Mouse (Mus musculus): ENCODE data around the gene Tjp1.

Tjp1 gene

GRCm38 (mm10) chr7:65527071-65528007 is at the start of gene Tjp1:
TSS of gene Tjp1 (minus strand) at chr7:65527781.
- DNase-seq (ENCODE audit: low read depth), result no peak

- DNase-seq (ENCODE audit: low read depth), result no peak
Measured at GRCm38 (mm10) chr7:65577118-65577517, 49.5 kb upstream of the Tjp1 start.

DNA sequence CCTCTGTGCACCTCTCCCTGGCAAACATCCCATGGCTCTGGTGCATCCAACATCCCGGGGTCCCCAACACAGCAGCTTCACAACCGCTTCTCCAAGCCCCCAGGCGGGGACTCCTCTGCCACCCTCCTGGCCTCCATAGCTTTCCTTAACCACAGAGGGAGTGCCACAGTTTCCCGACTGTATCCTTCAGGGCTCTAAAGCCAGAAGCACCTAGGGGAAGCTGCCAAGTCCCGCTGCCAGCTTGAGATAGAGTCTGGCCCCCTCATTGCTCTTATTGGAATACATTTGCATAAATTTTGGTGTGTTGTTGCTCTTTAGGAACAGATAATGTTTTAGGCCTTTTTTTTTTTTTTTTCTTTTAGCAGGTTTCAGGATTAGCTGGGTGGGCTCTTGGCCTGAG is 45.1 kb upstream of the Tjp1 start:
- no peak for DNase-seq (ENCODE audit: low read depth)

DNA sequence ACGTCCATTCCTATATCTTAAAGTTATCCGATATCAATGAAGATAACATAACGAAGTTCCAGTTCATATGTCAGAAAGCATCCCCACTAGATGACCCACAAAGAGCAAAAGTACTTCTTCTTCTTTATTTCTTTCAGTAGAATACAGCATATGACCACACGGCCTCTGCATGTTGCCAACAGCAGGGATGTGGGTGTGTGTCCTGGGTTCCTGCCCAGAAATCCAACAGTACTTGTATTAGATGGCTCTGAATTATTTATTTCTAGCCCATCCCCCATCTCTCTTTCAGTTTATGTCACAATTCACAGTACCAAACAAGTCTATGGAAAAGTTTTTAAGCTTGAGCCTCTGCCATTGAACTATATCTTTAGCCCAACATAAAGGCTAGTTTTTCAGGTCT is 43.1 kb upstream of the Tjp1 start:
- no peak for DNase-seq (ENCODE audit: low read depth)

DNA sequence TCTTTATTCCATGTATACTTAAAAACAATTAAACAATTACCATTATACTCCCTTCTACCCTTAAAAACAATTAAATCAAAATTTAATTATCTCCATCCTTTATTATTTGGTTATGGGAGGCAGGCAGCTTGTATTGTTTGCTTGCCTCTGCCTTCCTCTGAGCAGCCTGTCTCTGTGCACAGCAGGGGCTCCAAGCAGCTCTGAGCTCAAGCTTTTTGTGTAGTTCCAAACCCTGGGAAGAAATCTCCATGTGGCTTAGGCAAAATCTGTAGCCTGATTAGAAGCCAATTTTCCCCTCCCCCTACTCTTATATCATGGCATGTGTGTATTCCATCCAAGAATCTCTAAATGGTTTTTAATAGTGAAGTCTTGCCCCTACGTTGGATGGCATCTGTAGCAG is 28.4 kb upstream of the Tjp1 start:
- DNase-seq (ENCODE audit: low read depth), result no peak

- no peak for DNase-seq (ENCODE audit: low read depth)
Measured at GRCm38 (mm10) chr7:65545741-65546140, 18.2 kb upstream of the Tjp1 start.

GRCm38 (mm10) chr7:65532689-65533088 is 5.1 kb upstream of the Tjp1 start:
- DNase-seq (ENCODE audit: low read depth), result no peak

GRCm38 (mm10) chr7:65523116-65523515 is 4.5 kb downstream of the Tjp1 start:
- no peak for DNase-seq (ENCODE audit: low read depth)

DNA sequence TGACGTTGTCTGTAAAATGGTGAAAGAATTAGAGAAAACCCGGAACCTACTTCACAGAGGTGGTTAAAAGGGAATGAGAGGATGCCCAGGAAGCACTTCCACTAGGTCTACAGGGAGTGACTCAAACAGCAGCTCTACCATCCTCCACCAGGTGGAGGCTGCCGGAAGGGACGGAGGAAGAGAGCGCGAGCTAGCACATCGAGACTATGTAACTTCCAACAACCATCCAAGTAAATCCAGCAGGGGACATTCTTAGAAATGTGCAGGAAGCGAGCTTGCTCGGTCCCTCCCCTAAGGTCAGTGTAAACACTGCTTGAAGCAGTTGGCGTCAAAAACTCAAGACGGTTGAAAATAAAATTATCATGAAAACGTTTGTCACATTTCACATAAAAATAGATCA is 5.1 kb downstream of the Tjp1 start:
- DNase-seq (ENCODE audit: low read depth), result no peak

- no peak for DNase-seq (ENCODE audit: low read depth)
Measured at GRCm38 (mm10) chr7:65520622-65521021, 7.0 kb downstream of the Tjp1 start.

- DNase-seq (ENCODE audit: low read depth), result peak; percentile 36
Measured at GRCm38 (mm10) chr7:65519788-65520563, 7.6 kb downstream of the Tjp1 start.

DNA sequence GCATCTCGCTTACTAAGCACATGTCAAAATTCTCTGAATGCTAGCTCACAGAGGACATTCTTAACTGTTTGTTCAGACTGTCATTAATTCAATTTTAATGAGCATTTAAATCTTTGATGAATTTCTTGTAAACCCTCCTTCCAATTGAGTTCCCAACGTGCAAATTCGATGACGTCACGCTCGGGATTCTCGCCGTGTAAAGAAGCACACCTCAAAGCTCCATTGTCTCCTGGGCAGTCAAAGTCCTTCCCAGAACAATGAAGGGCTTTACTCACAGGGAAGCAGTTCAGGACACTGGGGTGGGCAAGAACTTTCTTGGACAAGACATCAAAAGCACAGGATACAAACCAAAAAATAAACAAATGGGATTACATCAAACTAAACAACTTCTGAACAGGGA is 10.7 kb downstream of the Tjp1 start:
- no peak for DNase-seq (ENCODE audit: low read depth)

DNA sequence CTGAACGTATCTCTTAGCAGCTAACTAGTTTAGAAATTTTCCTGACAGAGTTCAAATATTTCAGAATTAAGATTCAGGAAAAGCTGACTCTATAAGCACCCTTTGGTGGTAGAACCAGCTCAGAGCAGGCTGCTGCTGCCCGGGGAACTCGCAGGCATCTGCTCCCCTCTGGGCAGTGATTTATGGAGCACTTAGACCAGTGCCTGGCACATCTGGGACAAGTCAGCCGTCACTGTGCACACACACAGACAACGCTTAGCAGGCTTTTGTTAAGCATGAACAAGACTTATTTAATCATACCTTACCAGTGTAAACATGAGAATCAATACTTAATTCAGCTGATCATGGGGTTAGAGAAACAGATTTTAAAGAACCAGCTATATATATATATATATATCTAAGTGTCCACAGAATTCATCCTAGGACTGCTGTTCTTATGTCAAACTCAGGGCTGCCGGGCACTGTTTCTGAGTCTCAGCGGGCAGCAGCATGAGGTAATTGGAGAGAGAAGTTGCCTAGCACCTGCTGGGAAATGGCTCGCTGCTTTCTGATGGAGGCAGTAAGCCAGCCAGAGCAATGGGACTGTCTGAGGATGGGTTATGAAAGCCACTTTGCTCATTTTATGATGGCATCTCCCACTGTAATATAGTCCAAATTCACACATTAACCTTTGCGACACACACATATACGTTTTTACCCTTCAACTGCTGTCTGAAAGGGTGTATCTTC is 14.0 kb downstream of the Tjp1 start:
- DNase-seq (ENCODE audit: low read depth), result no peak

DNA sequence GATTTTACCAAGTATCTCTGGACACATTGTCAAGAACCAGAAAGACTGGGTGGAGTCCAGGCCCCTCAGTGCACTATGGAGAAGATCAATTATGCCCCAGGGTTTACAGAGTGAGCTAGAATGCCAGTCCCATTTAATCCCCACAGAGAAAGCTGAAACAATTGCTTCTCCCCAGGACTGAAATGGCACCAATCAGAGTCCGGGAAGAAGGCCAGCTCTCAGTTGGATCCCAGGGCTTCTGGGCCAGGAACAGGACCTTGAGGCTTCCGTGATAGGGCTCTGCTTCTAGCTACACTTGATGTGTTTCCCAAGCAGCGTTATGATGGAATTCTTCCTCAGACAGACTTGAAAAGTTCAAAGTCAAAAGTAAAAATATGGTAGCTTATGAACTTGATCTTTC is 18.2 kb downstream of the Tjp1 start:
- no peak for DNase-seq (ENCODE audit: low read depth)

DNA sequence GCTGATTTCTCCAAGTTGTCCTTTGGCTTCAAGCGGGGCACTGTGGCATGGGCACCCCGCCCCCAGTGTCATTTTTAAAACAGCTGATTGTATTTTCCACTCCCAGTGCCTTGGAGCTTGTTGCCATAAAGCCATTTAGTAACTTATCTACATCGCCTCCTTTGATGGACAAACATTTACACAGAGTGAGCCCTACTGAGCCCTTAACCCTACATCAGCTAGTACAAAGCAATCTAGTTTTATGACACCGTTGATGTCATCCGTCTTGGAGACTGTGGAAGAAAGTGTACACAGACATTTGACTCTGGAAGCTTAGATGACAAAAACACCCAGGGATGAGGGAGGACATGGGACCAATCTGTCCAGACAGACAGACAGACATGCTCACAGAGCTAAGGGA is 20.2 kb downstream of the Tjp1 start:
- DNase-seq (ENCODE audit: low read depth), result no peak

DNA sequence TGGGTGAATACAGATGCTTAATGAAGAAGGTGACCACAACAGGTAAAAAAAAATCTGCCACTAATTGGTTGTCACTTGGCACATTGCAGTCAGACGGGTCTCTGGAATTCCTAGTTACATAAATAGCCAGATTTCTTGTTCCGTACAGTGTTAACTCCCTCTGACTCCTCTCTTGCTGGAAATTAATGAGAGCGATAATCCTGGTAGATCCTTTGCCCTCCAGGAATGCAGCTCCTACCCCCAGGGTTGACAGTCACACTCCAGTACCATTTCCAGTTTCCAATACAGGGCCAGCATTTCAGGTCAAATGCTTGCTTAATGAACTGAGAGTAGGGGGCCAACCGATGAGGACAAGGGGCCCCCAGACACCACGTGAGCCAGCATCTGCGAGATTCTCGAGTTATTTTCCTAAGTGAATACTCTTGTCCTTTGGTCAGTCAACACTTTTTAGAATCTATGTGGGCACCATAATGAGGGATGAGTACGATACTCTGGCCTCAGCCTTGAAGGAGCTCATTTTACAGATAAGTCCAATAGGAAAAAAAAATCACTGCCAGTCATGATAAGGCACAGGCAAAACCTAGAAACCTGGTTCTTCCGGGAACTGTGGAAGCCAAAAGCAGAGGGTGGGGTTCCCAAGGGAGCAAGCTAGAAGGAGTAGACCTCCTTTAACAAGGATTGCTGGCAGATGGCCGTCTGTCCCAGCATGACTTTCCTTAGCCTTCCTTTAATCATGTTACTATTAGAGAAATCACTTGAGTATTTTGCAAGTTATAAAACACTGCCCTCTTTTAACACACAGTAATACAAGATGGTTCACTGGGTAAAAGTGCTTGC is 24.9 kb downstream of the Tjp1 start:
- DNase-seq (ENCODE audit: low read depth), result no peak

- no peak for DNase-seq (ENCODE audit: low read depth)
Measured at GRCm38 (mm10) chr7:65500746-65501145, 26.8 kb downstream of the Tjp1 start.

DNA sequence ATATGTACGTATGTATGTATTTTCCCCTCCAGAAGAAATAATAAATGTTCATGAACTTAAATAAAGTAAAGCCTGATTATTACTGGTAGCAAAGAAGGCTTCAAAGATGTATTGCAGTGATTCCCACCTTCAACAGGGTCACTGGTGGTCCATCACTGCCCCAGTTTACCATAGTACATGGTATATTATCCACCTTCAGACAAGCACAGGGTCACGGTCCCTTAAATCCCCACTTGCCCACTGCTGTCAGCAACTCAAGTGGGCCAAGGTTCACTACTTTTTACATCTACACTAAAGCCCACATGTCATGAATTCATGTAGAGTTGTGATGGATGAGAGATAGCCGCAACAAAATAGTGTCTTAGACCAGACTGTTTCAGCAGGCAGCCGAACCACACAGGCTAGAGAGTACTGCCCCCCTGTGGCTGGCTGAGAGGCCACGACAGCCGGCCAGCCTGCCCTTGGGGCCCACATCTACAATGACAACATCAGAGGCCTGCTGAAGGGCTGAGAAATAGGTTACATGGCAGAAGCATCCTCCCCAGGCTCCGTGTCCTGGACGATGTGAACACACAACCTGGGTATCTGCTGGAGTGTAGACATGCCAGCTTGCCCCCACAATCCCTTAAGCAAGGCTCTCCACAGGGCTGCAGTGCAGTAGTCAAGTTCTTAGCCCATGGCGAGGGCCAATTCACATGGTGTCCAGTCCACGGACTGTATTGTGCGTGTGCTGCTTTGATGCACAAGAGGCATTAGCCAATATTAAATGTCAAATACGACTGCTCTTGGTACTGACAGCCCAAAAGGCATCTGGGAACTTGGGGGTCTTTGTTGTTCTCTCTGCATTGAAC is 29.6 kb downstream of the Tjp1 start:
- peak; percentile 9 for DNase-seq (ENCODE audit: low read depth)

DNA sequence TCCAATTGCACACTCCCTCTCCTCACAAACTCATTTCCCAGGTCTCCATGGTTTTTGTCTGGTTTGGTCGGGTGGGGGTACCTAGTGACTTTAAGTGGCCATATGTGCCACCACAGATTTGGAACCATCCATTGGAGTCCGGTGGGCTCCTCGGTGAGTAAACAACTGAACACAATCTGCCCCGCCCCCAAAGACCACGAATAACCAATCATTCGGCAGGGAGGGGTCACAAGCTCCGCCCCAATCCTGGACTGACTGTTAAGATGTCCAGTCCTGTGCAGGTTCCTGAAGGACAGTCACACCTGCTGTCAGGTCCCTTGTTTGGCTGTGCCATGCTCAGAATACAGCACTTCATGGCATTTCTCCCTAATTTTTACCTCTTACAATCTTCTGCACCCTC is 37.1 kb downstream of the Tjp1 start:
- DNase-seq (ENCODE audit: low read depth), result no peak

DNA sequence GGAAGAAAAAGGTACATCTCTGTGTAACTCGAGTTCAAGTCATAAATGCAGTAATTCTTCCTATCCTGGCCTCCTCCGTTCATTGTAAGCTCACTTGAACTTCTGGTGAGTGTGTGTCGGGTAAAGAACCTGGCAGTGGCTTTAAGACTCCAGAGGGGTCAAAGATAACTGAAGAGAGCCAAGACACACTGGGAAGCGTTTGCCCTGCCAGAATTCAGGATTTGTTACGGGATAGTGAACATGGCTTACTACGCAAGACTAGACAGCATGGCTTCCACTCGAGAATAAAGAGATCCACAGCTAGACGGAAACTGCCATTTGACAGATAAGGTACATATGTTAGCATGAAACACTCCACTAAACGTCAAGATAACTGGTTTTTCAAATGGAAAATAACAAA is 37.8 kb downstream of the Tjp1 start:
- DNase-seq (ENCODE audit: low read depth), result no peak

DNA sequence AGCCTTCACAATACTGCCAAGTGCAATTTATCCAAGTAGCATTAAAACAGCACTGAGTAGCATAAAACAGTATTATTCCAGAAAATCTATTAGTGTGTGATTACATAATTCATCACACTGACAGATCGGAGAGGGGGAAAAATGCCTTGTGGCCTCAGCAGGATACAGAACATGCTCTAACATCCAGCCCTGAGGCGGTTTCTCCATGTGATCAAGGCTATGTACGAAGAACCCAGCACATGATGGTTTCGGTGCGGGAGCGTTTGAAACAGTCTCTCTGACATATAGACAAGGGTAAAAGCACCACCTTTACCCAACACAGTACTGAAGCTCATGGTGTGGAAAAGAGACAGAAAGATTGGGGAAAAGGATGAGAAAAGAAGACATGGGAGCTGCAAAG is 38.4 kb downstream of the Tjp1 start:
- no peak for DNase-seq (ENCODE audit: low read depth)

Measured in c-Kit-positive CD71-negative TER-119-negative erythroid progenitor cells, embryonic 14.5 days (primary cell).